Mouse (Mus musculus) cortical plate, adult 2 months (tissue): ENCODE data around the gene Hoxa7.

Experiments used
- CTCF ChIP-seq: fragments of 200-500 bp; IDR thresholded peaks from 2 replicates; pipeline ENCODE4 v1.5.1; 2011; ENCODE audit warnings: mild to moderate bottlenecking, control low read depth, low read length; ENCODE audit not compliant: insufficient read depth; ENCODE audit errors: extremely low read depth
- POLR2A ChIP-seq: fragments of 200-500 bp; IDR thresholded peaks from 2 replicates; pipeline ENCODE4 v1.6.1; 2011; ENCODE audit warnings: mild to moderate bottlenecking, low read length, control low read depth; ENCODE audit not compliant: insufficient read depth; ENCODE audit errors: extremely low read depth

GRCm38 (mm10) chr6:52230516-52231165, 9.0 kb upstream of the Hoxa7 start, which contains the start of gene Hoxa9:
- TF ChIP-seq CTCF, result no peak
- no peak for TF ChIP-seq POLR2A
